Mouse (Mus musculus) heart, adult 18-20 months (tissue): ENCODE measurements around the gene Timp4. TPM values are rescaled to one million over a fixed set of nuclear protein-coding genes. Genes with fewer than 3 reads are reported as not detected.
A peak's percentile ranks its signal among the peaks of the same experiment; 100 is the strongest.

Experiments used
- DNase-seq, 2 experiments: peaks; one replicate each; pipeline ENCODE4 v3.0.0; 2021 to 2022; ENCODE audit warnings: mixed read lengths in 1 of 2
- total RNA-seq, 2 experiments: library from RNA; stranded (reverse); gene quantifications; 2 replicates each; pipeline ENCODE4 v1.2.3; 2021

Gene Timp4
- total RNA-seq, 2 experiments from 2014 or later: 41.9 to 50.3 TPM

DNA sequence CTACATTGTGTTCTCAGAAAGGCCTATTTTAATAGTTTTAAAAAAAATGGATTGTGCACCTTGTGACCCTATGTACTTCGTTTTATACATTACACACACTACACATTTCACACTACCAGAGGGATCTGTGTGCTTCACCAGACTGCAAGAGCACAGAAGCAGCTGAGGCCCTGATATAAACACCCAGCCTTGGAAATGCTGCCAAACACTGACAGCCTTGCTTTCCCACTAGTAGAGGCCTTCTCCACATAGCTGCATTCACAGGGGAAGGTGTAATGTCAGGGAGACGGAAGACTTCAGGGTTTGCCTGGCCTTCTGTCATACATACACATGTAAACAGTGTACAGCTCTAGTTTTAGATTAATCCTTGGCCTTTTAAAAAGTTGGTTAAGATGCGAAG lies 3.2 kb upstream of the Timp4 start:
- DNase-seq: no peak

GRCm38 (mm10) chr6:115251531-115251985 lies 447 bp downstream of the Timp4 start:
- peak; percentile 70 to 87 for DNase-seq

DNA sequence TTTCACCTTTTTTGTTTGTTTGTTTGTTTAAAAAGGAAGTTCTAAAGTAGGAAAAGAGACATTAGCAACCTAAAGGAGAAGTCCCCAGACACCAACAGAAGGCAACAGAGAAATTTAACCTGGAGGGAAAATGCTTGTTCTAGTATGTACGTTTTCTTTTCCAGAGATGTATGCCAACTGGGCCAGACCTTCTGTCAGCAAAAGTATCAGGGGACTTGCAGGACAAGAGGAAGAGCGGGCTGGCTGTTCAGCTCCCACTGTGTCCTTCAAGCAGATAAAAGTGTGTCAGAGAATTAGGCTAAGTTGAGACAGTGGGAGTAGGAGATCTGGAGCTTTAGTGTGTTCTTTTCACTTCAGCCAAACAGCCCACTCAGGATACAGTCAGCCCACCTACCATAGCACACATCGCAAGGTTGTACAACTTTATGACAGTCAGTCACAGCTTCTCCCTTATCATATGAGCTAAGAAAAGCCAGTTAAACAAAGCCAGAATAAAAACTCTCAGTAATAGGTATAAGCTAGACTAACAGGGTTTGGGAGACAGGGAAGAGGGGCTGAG lies 6.4 kb downstream of the Timp4 start:
- DNase-seq: no peak

GRCm38 (mm10) chr6:115244222-115244621 lies 7.8 kb downstream of the Timp4 start:
- no peak for DNase-seq

DNA sequence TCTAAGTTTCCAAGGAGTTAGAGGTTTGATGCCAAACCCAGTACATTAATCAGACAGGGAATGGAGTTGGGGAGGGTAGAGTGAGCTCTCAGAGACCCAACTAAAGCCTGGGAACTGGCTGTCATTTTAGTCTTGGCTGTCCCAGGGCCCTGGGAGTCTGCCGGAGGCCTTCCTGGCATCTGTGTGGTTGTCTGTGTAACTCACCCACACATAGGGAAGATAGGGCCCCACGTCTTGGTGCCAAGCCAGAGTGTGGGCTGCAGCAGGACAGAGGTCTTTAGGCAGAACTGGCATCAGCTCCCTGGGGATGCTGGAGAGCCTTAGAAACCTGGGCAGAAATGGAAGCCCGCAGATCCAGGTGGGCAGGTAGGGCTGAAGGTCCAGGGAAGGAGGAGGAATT lies 10.1 kb downstream of the Timp4 start:
- no peak for DNase-seq

- no peak for DNase-seq
These were observed 10.8 kb downstream of the Timp4 start for GRCm38 (mm10) chr6:115241131-115241699.

DNA sequence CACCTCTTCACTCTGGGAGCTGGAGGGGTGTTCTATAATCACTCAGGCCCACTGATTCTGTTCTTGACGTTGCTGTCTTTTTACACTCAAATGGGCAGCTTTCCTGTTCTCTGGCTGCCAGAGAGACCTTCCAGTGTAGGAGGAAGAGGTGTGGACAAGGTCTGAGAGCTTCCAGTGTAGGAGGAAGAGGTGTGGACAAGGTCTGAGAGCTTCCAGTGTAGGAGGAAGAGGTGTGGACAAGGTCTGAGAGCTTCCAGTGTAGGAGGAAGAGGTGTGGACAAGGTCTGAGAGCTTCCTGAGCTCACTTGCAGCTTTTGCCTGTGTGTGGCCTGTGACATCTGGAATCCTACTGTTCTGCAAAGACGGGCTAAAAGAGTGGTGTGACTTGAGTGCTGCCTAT lies 11.6 kb downstream of the Timp4 start:
- DNase-seq: peak in 1 of 2 experiments; percentile 54

- DNase-seq: no peak
These were observed 12.7 kb downstream of the Timp4 start for GRCm38 (mm10) chr6:115239335-115239734.

- peak; percentile 78 to 92 for DNase-seq
These were observed 13.7 kb downstream of the Timp4 start for GRCm38 (mm10) chr6:115238031-115239027.

DNA sequence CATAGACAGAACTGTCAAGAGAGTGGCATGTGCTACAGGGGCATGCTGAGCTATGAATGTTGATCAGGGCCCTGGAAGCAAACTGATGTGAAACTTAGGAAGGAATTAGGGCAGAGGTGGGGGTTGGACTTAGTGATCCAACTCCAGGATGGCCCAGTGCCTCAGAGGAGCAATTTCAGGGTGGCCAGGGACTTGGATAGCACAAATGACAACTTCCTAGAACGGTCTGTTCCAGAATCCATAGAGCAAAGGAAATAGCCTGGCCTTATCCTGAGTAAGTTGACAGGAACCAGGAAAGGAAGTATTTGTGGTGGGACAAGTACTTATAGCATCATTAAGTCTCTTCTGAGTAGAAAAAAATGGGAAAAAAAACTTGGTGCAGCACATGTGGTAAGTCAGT lies 19.4 kb downstream of the Timp4 start:
- DNase-seq: peak; percentile 55 to 85

- DNase-seq: peak in 1 of 2 experiments; percentile 63
These were observed 20.2 kb downstream of the Timp4 start for GRCm38 (mm10) chr6:115231836-115232235.

- peak in 1 of 2 experiments; percentile 70 for DNase-seq
These were observed 21.4 kb downstream of the Timp4 start for GRCm38 (mm10) chr6:115230557-115230956.

- peak; percentile 78 to 93 for DNase-seq
These were observed 24.5 kb downstream of the Timp4 start for GRCm38 (mm10) chr6:115227529-115227928.

GRCm38 (mm10) chr6:115227043-115227442 lies 25.0 kb downstream of the Timp4 start, which contains the start of gene Gm17482:
Gm17482 (plus strand) TSS chr6:115227343.
- DNase-seq: no peak

DNA sequence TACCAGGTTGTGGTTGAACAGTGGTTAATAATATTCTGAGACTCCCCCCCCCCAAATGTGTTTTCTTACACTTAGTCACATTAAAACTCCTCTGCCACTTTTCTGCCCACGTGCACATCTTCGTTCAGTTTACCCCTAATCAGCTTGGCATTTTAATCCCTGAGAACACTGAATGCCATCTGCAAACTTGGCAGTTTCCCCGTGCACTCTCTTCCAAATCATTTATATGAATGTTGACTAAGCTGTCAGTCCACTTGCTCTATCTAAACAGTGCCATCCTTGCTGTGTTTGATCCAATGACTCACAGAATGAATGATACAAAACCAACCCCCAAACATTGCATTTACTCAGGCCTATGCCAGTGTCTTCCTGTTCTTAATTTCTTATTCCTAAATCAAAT lies 26.5 kb downstream of the Timp4 start:
- DNase-seq: no peak

GRCm38 (mm10) chr6:115221215-115221641 lies 30.8 kb downstream of the Timp4 start:
- no peak for DNase-seq

GRCm38 (mm10) chr6:115213129-115213528 lies 38.9 kb downstream of the Timp4 start:
- DNase-seq: peak in 1 of 2 experiments; percentile 29

- peak in 1 of 2 experiments; percentile 35 for DNase-seq
These were observed 39.7 kb downstream of the Timp4 start for GRCm38 (mm10) chr6:115212132-115212903.

GRCm38 (mm10) chr6:115210820-115211219 lies 41.2 kb downstream of the Timp4 start:
- no peak for DNase-seq

GRCm38 (mm10) chr6:115210187-115210586 lies 41.8 kb downstream of the Timp4 start:
- no peak for DNase-seq

DNA sequence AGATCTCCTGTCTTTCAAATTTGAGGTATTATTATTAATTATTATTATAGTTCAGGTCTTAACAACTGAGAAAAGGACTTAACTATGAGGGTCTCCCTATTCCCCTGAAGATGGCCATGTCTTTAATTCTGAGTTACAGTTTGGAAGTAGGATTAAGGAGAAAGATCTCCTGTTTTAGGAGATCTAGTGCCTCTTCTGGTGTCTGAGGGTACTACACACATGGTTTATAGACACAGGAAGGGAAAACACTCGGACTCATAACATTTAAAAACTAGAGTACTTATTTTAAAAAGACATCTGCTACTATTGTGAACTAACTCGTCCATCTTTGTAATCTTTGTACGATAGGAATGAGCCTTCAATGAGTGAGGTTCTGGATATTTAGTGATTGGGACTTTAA lies 49.0 kb downstream of the Timp4 start:
- DNase-seq: no peak

GRCm38 (mm10) chr6:115200753-115201152 lies 51.3 kb downstream of the Timp4 start:
- DNase-seq: no peak
